Mouse (Mus musculus) gastrocnemius, postnatal 10 days (tissue): ENCODE measurements around the gene Pde4d. TPM values are rescaled to one million over a fixed set of nuclear protein-coding genes. Genes with fewer than 3 reads are reported as not detected.

Experiments used
- DNase-seq: peaks from one replicate; pipeline ENCODE4 v3.0.0; 2021; ENCODE audit warnings: mixed read lengths
- total RNA-seq, 2 experiments: library from RNA; stranded (reverse); gene quantifications; 2 replicates each; pipeline ENCODE4 v1.2.3; 2021

The Pde4d gene
- total RNA-seq, 2 experiments from 2014 or later = 79.5 to 83.1 TPM

DNA sequence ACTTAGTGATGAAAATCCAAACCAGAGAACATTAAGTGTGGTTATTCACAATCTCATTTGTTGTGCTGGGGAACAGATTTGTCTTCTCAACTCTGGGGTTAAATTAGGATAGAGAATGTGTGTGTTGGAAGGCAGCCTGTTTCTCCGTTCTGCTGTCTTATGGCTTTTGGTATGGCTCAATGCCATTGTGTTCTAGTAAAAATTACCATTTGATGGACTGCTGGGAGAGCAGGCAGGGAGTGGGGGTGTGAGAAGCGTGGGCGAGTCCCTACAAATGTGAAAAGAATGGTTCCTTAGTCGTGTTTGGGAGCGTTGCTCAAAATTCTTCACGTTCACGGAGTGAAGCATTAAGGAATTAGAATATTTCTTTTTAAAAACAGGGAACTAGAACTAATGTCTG is 597.4 kb downstream of the Pde4d start:
- no peak for DNase-seq

GRCm38 (mm10) chr13:109052805-109053204 is 603.1 kb downstream of the Pde4d start:
- DNase-seq = no peak

GRCm38 (mm10) chr13:109053242-109054018 is 603.7 kb downstream of the Pde4d start:
- no peak for DNase-seq

- DNase-seq = no peak
Measured at GRCm38 (mm10) chr13:109058045-109058444, 608.3 kb downstream of the Pde4d start.

- no peak for DNase-seq
Measured at GRCm38 (mm10) chr13:109066581-109067159, 616.9 kb downstream of the Pde4d start.

- DNase-seq = no peak
Measured at GRCm38 (mm10) chr13:109068258-109069219, 618.8 kb downstream of the Pde4d start.

- DNase-seq = no peak
Measured at GRCm38 (mm10) chr13:109073371-109073770, 623.6 kb downstream of the Pde4d start.

DNA sequence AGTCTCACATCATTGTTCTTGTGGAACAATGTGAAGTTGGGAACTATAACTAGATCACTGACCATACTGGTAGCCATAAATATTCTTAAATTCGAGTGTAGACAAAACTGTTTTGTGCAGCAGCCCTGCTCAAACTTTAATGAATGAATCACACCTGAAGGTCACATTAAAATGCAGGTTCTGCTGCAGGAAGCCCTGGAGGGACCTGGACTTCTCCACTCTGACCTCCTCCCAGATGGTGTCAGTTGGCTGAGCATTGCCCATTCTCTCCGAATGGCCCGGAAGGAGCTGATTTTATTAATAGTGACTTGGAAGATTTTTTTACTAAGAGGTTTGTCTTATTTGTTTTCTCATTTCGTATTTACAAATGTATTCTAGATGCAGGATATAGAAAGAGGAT is 624.3 kb downstream of the Pde4d start:
- no peak for DNase-seq

- DNase-seq = no peak
Measured at GRCm38 (mm10) chr13:109092654-109093053, 642.9 kb downstream of the Pde4d start.

- DNase-seq = no peak
Measured at GRCm38 (mm10) chr13:109096654-109097053, 646.9 kb downstream of the Pde4d start.

DNA sequence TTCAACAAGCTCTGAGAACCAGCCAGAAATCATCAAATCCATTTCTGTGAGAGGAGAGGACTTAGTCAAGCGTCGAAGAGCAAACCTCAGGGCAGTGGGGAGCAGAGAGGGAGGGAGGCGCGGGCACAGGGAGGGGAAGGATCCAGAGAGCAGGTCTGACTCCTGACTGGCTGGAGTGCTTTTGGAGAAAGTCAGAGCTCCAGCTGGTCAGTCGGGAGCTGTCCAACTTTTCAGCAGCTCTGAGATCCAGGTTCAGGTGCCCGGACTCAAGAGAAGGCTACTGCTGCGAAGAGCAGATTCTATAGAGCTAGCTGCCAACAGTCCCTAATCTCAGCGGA is 666.2 kb downstream of the Pde4d start:
- peak; percentile 41 for DNase-seq

DNA sequence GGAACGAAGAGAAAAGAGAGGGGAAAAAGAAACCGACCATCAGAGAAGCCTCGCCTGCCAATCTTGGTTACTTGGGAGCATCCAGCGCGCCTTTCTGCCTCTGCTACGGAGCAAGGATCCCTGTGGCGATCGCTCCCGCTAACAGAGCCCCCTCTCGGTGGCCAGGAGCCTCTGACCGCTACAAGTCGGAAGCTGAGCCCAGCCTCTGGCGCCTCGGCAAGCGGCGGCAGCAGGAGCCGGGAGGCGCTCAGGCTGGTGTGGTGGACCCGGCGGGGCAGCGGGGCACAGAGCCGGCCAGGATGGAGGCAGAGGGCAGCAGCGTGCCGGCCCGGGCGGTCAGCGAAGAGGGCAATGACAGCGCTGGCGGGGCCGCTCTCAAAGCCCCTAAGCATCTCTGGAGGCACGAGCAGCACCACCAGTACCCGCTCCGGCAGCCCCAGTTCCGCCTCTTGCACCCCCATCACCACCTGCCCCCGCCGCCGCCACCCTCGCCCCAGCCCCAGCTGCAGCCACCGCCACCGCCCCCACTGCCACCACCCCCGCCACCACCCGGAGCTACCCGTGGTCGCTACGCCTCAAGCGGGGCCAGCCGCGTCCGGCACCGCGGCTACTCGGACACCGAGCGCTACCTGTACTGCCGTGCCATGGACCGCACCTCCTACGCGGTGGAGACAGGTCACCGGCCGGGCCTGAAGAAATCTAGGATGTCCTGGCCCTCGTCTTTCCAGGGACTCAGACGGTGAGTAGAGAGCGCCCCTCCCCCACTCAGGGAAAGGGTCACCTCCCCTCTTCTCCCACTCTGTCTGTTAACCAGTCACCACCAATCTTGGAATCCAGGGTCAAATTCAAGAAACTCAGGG is 666.8 kb downstream of the Pde4d start:
- DNase-seq = peak; percentile 24

GRCm38 (mm10) chr13:109117210-109117791 is 667.6 kb downstream of the Pde4d start:
- no peak for DNase-seq

- DNase-seq = no peak
Measured at GRCm38 (mm10) chr13:109118296-109118800, 668.6 kb downstream of the Pde4d start.

DNA sequence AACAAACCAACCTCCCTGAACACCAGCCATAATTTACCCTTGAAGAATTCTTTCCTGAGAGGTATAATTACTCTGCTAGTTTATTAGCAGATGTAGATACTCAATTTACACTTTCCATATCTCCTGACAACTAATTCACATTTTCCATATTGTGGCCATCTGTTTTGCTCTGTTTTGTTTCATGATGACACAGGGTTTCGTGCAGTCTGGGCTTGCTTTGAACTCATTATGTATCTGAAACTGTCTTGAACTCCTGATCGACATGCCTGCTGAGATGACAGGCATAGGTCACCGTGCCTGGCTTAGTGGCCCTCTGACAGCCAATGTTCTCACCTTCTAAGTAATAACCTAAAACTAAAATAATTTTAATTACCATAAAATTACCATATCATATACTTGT is 672.1 kb downstream of the Pde4d start:
- no peak for DNase-seq

DNA sequence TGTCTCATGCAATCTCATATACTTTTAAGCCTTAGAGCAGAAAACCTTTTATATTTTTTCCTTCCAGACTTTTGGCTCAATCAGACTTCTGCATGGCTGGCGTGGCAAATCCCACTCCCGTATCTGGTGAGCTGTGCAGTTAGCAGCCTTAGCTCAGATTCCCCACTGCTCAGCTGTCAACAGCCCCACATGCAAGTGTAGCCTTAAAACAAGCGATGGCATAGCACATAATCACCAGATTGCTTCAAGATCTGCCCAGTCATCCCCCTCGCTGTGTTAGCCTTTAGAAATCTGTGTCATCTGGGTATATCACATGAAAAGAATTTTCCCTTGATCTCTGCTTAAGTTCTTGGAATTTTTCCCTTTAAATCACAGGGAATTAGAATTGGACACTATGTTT is 686.7 kb downstream of the Pde4d start:
- DNase-seq = no peak

- DNase-seq = no peak
Measured at GRCm38 (mm10) chr13:109158703-109159102, 709.0 kb downstream of the Pde4d start.

GRCm38 (mm10) chr13:109168556-109169334 is 719.0 kb downstream of the Pde4d start:
- no peak for DNase-seq

- no peak for DNase-seq
Measured at GRCm38 (mm10) chr13:109169335-109169606, 719.5 kb downstream of the Pde4d start.

DNA sequence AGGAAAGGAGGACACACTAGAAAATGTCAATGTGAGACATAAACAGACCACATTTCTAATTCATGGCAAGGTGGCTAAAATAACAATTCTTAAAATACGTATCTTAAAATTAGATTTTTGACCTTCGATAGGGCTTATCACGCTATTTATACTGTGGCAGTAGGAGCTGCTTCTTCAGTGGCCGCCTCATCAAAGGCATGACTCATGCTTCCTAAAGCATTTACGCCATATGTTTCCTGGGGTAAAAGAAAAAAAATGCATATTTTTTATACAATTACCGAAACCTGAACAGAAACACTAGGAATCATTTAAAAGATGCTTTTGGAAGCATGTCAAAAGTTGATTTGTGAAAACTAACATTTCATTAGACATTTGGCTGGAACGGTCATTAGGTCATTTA is 721.9 kb downstream of the Pde4d start:
- no peak for DNase-seq

- no peak for DNase-seq
Measured at GRCm38 (mm10) chr13:109175281-109175680, 725.5 kb downstream of the Pde4d start.
